Mouse (Mus musculus) E14TG2a.4 (cell line): ENCODE results near the gene 9130230L23Rik.

Experiments
- H3K27me3 ChIP-seq: 2 replicates; pipeline ENCODE4 v1.6.1; 2014; ENCODE audit warnings: low read length, control low read depth; ENCODE audit not compliant: insufficient read depth
- H3K36me3 ChIP-seq: 2 replicates; pipeline ENCODE4 v1.6.1; 2014; ENCODE audit warnings: low read length, control low read depth; ENCODE audit not compliant: insufficient read depth
- H3K4me1 ChIP-seq: replicated peaks from 2 replicates; pipeline ENCODE4 v1.6.1; 2014; ENCODE audit warnings: low read depth, low read length, control low read depth
- H3K4me3 ChIP-seq: replicated peaks from 2 replicates; pipeline ENCODE4 v1.5.1; 2014; ENCODE audit warnings: mild to moderate bottlenecking, low read length
- H3K9me3 ChIP-seq: 2 replicates; pipeline ENCODE4 v1.6.1; 2014; ENCODE audit warnings: low read length, control low read depth
- CTCF ChIP-seq: conservative IDR thresholded peaks from 2 replicates; pipeline ENCODE4 v1.5.1; 2014; ENCODE audit warnings: low read length
- NANOG ChIP-seq: IDR thresholded peaks from 2 replicates; pipeline ENCODE4 v1.6.1; 2014; ENCODE audit warnings: borderline replicate concordance, low read length, mixed read lengths
- POU5F1 ChIP-seq: IDR thresholded peaks from 2 replicates; pipeline ENCODE4 v1.6.1; 2014; ENCODE audit warnings: low read length, borderline replicate concordance

The 9130230L23Rik gene

DNA sequence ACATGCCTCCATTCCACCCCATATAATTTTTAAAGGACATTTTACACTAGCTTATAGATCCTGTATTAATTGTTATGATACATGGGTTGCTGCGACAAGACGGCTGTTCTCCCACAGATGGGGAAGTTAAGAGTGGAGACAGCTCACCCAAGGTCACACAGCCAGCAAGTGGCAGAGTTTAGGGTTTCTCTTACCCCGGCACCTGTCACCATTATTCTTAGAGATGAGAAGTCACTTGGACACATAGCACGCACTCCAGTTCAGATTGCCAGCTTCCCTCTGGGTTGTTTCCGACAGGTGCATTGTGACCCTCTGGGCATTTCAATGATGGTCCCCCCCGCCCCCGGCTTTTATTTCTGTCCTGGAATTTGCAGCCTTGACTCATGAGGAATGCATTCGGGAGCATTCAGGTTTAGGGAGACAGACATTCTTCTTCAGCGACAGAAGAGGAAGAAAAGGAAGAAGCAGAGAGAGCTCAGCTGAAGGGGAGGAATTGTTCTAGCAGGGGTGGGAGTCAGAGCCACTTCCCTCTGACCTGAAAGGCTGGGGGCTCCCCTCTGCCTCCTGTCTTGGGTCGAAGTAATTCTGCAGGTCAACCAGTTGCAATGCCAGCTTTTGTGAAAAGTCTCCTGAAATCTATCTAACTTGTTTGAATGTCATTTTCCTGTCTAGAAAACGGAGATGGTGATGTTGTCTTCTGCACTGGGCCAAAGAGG lies 66.9 kb downstream of the 9130230L23Rik start:
- no peaks in the 10 kb centered on the region for H3K36me3 ChIP-seq
- no peaks in the 10 kb centered on the region for H3K9me3 ChIP-seq
- no peak overlapping the region for H3K4me3 ChIP-seq
- no peak for TF ChIP-seq POU5F1
- TF ChIP-seq CTCF: no peak
- TF ChIP-seq NANOG: no peak
- peaks cover 9% of the 10 kb centered on the region for H3K27me3 ChIP-seq
- peaks cover 12% of the 10 kb centered on the region for H3K4me1 ChIP-seq

- Histone ChIP-seq H3K4me1 (peaks cover 8% of the 10 kb centered on the region), H3K4me3 (no peak within 1 kb of the TSS), H3K9me3 (no peaks in the 10 kb centered on the region), H3K36me3 (no peaks in the 10 kb centered on the region), H3K27me3 (peaks cover 5% of the 10 kb centered on the region; the same call in 1 of the 2 replicates)
- TF ChIP-seq POU5F1: no peak
Measured at GRCm38 (mm10) chr5:65934783-65935182, 69.3 kb downstream of the 9130230L23Rik start, which contains the start of gene Chrna9. Gene Chrna9, plus strand, starts transcription at chr5:65934921.

DNA sequence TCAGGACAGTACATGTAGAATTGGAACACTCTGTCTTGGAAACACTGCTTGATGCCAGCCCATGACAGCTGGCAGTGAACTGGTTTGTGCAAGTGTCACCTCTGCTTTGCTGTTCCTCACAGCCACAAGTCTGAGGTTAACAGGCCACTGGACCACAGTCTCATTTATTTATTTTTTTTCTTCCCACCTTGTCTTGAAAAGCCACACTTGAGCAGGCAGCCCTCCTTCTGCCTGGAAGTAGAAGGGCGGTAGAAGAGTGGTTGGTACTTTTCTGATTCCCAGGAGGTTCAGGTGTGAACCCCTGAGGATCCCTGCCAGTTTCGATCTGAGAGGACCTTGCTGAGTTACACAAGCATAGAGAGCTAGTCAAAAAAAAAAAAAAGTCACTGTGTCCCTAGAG lies 70.3 kb downstream of the 9130230L23Rik start:
- Histone ChIP-seq H3K4me1 (peaks cover 8% of the 10 kb centered on the region), H3K36me3 (no peaks in the 10 kb centered on the region), H3K9me3 (no peaks in the 10 kb centered on the region), H3K4me3 (no peak overlapping the region), H3K27me3 (peaks cover 5% of the 10 kb centered on the region; the same call in 1 of the 2 replicates)
- no peak for TF ChIP-seq POU5F1
- no peak for TF ChIP-seq CTCF
- TF ChIP-seq NANOG: no peak

- peaks cover 5% of the 10 kb centered on the region for H3K4me1 ChIP-seq
- no peaks in the 10 kb centered on the region for H3K36me3 ChIP-seq
- H3K4me3 ChIP-seq: no peak overlapping the region
- peaks cover 5% of the 10 kb centered on the region; the same call in 1 of the 2 replicates for H3K27me3 ChIP-seq
- no peaks in the 10 kb centered on the region for H3K9me3 ChIP-seq
- TF ChIP-seq POU5F1: no peak
- no peak for TF ChIP-seq NANOG
- no peak for TF ChIP-seq CTCF
Measured at GRCm38 (mm10) chr5:65933258-65933657, 70.8 kb downstream of the 9130230L23Rik start.

DNA sequence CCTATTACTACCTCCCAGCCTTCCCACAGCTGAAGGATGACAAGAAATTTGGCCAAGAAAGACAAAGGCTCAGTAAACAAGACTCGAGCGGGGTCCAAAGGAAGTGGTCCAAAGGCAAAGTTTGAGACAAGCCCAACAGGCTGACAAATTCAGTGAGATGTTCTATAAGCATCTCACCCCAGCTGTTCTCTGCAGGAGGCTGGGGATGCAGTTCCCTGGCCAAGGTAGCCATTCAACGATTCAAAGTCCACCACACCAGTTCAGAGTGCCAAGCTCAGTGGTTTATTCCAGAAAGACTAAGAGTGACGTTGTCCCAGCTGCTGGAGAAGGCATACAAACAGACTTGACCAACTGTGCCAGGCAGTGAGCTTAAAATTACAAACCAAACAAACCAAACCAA lies 73.9 kb downstream of the 9130230L23Rik start:
- TF ChIP-seq NANOG (no peak), POU5F1 (no peak), CTCF (no peak)
- Histone ChIP-seq H3K4me3 (no peak overlapping the region), H3K9me3 (no peaks in the 10 kb centered on the region), H3K36me3 (no peaks in the 10 kb centered on the region), H3K4me1 (no peaks in the 10 kb centered on the region), H3K27me3 (peaks cover 2% of the 10 kb centered on the region; the same call in 1 of the 2 replicates)
